Comparison of ENCODE assay signal across 22 mouse cellular contexts in the genomic region with DNA sequence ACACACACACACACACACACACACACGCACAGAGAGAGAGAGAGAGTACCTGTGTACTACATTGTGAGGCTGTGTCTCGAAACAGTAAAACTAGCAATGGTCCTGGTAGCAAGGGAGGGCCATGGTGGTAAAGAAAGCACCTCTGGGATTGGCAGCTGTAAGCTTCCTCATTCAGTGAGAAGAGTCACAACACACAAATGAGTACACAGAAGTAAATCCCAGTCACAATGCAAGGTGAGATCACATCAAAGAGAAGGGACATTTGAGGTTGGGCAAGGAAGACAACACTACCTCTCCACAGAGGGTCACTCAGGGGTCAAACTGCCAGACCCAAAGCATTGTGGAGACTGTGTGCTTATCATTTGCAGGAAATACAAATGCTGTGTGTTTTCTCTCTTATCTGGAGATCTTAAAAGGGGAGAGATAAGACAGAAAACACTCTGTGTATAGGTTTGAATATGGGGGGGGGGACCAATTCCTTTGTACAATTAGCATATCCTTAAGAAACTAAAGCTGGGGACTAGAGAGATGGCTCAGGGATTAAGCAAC. TPM values are rescaled to one million over a fixed set of nuclear protein-coding genes. Genes with fewer than 3 reads are reported as not detected.
DNase-seq lines count a peak whose midpoint lies in the region; ATAC-seq and TF ChIP-seq lines count a peak whose summit lies in the region.
"Had no signal": no experiment of that assay in that cellular context is flagged by ENCODE, and none has a peak within 500 bp of the region (broad histone marks: within the 10 kb centered on the region; RNA-seq: fewer than 3 reads in every experiment).

No protein-coding gene starts in this region.

- no peak overlapping the region for H3K4me2 ChIP-seq in hindbrain, embryonic 11.5 days (replicated peaks; ENCODE audit: low read depth, low read length)
- H3K4me2 ChIP-seq: embryonic facial prominence, embryonic 12.5 days; forebrain, embryonic 13.5 days; heart, embryonic 13.5 days; hindbrain, embryonic 13.5 days had no signal

- peak; percentile 21 for DNase-seq in retina, postnatal 1 day
- no peak for DNase-seq in retina, embryonic 14.5 days (ENCODE audit: low spot score)
- peak; percentile 51 for DNase-seq in MEL (ENCODE audit: low read depth, low spot score)
- DNase-seq in hindbrain, embryonic 11.5 days (ENCODE audit: low spot score): no peak
- no peak for DNase-seq in cerebellum, adult 9-11 months
- DNase-seq in spleen, postnatal 36 days (ENCODE audit: low spot score in 2 of 2): no peak
- DNase-seq: cerebellum, adult 11 months; cerebellum, adult 8-10 months; cerebellum, postnatal 25 days; forebrain, postnatal 0 days; gastrocnemius, postnatal 25 days; heart, adult 11 months; heart, postnatal 4 days had no signal

- H3K27ac ChIP-seq in MEL (ENCODE audit: control insufficient read depth, low read depth, low read length): no peak overlapping the region
- H3K27ac ChIP-seq in hindbrain, embryonic 11.5 days (ENCODE audit: low read depth, low read length): no peak overlapping the region
- H3K27ac ChIP-seq: embryonic facial prominence, embryonic 12.5 days; forebrain, embryonic 13.5 days; heart, embryonic 13.5 days had no signal

- H3K27me3 ChIP-seq in MEL (ENCODE audit: control insufficient read depth in 1 of 2, insufficient read depth in 2 of 2, low read length in 2 of 2): no peaks in the 10 kb centered on the region
- H3K27me3 ChIP-seq in hindbrain, embryonic 11.5 days (ENCODE audit: control insufficient read depth, insufficient read depth, low read length): no peaks in the 10 kb centered on the region
- H3K27me3 ChIP-seq: embryonic facial prominence, embryonic 12.5 days; forebrain, embryonic 13.5 days; heart, embryonic 13.5 days; hindbrain, embryonic 13.5 days had no signal

- TF ChIP-seq POLR2A in MEL (IDR thresholded peaks at IDR 0.05; ENCODE audit: control insufficient read depth in 1 of 2, insufficient read depth in 1 of 2, low read depth in 1 of 2, low read length in 2 of 2, poor library complexity in 1 of 2): no peak

- TF ChIP-seq EP300 in MEL (IDR thresholded peaks at IDR 0.05; ENCODE audit: low read depth in 1 of 2, low read length in 2 of 2): no peak; a peak in 1 of 4 replicates

- peak; percentile 47 for ATAC-seq in megakaryocyte, adult 5-6 weeks (ENCODE audit: poor library complexity, severe bottlenecking)
- ATAC-seq in hindbrain, embryonic 11.5 days (ENCODE audit: low FRiP score): no peak
- ATAC-seq: forebrain, embryonic 13.5 days; forebrain, postnatal 0 days had no signal

- WGBS in hindbrain, embryonic 11.5 days: 63% methylated on average over 2 of the region's 2 CpGs

- peaks cover 0 to 10% of the 10 kb centered on the region in 2 experiments; a peak in 2 of 4 replicates for H3K36me3 ChIP-seq in MEL (ENCODE audit: control insufficient read depth in 1 of 2, insufficient read depth in 2 of 2, low read length in 2 of 2)
- no peaks in the 10 kb centered on the region for H3K36me3 ChIP-seq in hindbrain, embryonic 11.5 days (ENCODE audit: control insufficient read depth, insufficient read depth, low read length)
- H3K36me3 ChIP-seq: embryonic facial prominence, embryonic 12.5 days; heart, embryonic 13.5 days; hindbrain, embryonic 13.5 days had no signal

- TF ChIP-seq RAD21 in MEL (IDR thresholded peaks at IDR 0.05; ENCODE audit: low read depth, low read length): no peak

- no peak overlapping the region for H3K4me3 ChIP-seq in MEL (ENCODE audit: control insufficient read depth in 1 of 2, insufficient read depth in 1 of 2, low read depth in 2 of 2, low read length in 2 of 2)
- H3K4me3 ChIP-seq in hindbrain, embryonic 11.5 days (ENCODE audit: low read depth, low read length): no peak overlapping the region
- H3K4me3 ChIP-seq: embryonic facial prominence, embryonic 12.5 days; forebrain, embryonic 13.5 days; heart, embryonic 13.5 days; hindbrain, embryonic 13.5 days had no signal

- no peak overlapping the region for H3K9ac ChIP-seq in MEL (ENCODE audit: control insufficient read depth, low read depth, low read length, poor library complexity, severe bottlenecking)
- H3K9ac ChIP-seq in hindbrain, embryonic 11.5 days (ENCODE audit: low read depth, low read length): no peak overlapping the region
- H3K9ac ChIP-seq: embryonic facial prominence, embryonic 12.5 days; forebrain, embryonic 13.5 days; forebrain, postnatal 0 days; heart, embryonic 13.5 days; hindbrain, embryonic 13.5 days had no signal

- TF ChIP-seq CTCF in MEL (IDR thresholded peaks at IDR 0.05 in 2 of 3, conservative IDR thresholded peaks at IDR 0.05 in 1 of 3; ENCODE audit: control insufficient read depth in 1 of 3, insufficient read depth in 1 of 3, low read depth in 2 of 3, low read length in 3 of 3, poor library complexity in 1 of 3, severe bottlenecking in 1 of 3): no peak

- peaks cover 7 to 16% of the 10 kb centered on the region in 2 experiments for H3K4me1 ChIP-seq in MEL (ENCODE audit: control insufficient read depth in 1 of 2, insufficient read depth in 2 of 2, low read length in 2 of 2)
- no peaks in the 10 kb centered on the region for H3K4me1 ChIP-seq in hindbrain, embryonic 11.5 days (replicated peaks; ENCODE audit: control insufficient read depth, insufficient read depth, low read length)
- H3K4me1 ChIP-seq: embryonic facial prominence, embryonic 12.5 days; forebrain, embryonic 13.5 days had no signal

- H3K79me2 ChIP-seq in MEL (ENCODE audit: control insufficient read depth, insufficient read depth, low read length, poor library complexity): no peaks in the 10 kb centered on the region

- no peaks in the 10 kb centered on the region for H3K9me3 ChIP-seq in MEL (replicated peaks; ENCODE audit: insufficient read depth, low read length)
- H3K9me3 ChIP-seq in hindbrain, embryonic 11.5 days (ENCODE audit: control insufficient read depth, low read length): no peaks in the 10 kb centered on the region
- H3K9me3 ChIP-seq: embryonic facial prominence, embryonic 12.5 days; forebrain, embryonic 13.5 days; heart, embryonic 13.5 days; hindbrain, embryonic 13.5 days had no signal

TF ChIP-seq in MEL, 35 proteins besides CTCF, POLR2A, EP300 and RAD21:
- peak; percentile 53 for TF ChIP-seq GATA1 (IDR thresholded peaks at IDR 0.05; ENCODE audit: low read depth, low read length)
- no peak for TF ChIP-seq USF1 (IDR thresholded peaks at IDR 0.05; ENCODE audit: low read depth, low read length)

RNA-seq across cellular contexts. Expression of a gene that starts 9.4 kb away (rescaled TPM):
- not detected in 2 replicates for total RNA-seq in MEL (2012; rRNA removed)
- not detected for polyA plus RNA-seq in MEL (2012; ENCODE audit: insufficient read depth in 1 of 2, insufficient read length in 2 of 2, low read depth in 1 of 2, low replicate concordance in 2 of 2, missing spikeins in 1 of 2)
- total RNA-seq in megakaryocyte, adult 5-6 weeks (2015): not detected in 2 replicates
- not detected in 2 replicates for total RNA-seq in megakaryocyte, adult 5-6 weeks (2017)
- not detected in 2 replicates for polyA plus RNA-seq in hindbrain, embryonic 11.5 days (2014; fragmentation: Nextera tagmentation; extraction: Ambion mirVana)
- total RNA-seq: forebrain, postnatal 0 days; gastrocnemius, adult 18-20 months; gastrocnemius, postnatal 25 days; heart, postnatal 4 days had no signal
- polyA plus RNA-seq: brain, embryonic 14.5 days; forebrain, embryonic 13.5 days; forebrain, postnatal 0 days; heart, embryonic 13.5 days; heart, postnatal 0 days had no signal

RNA-seq across cellular contexts. Expression of a gene that starts 14.8 kb away (rescaled TPM):
- total RNA-seq in MEL (2012; rRNA removed): not detected in 2 replicates
- polyA plus RNA-seq in MEL (2012; ENCODE audit: insufficient read depth in 1 of 2, insufficient read length in 2 of 2, low read depth in 1 of 2, low replicate concordance in 2 of 2, missing spikeins in 1 of 2): not detected
- total RNA-seq in megakaryocyte, adult 5-6 weeks (2015): 0.09 TPM in 1 of 2 replicates, not detected in the other
- total RNA-seq in megakaryocyte, adult 5-6 weeks (2017): 0.07 TPM in 1 of 2 replicates, not detected in the other
- polyA plus RNA-seq in hindbrain, embryonic 11.5 days (2014; fragmentation: Nextera tagmentation; extraction: Ambion mirVana): not detected in 2 replicates
- total RNA-seq: forebrain, postnatal 0 days; gastrocnemius, adult 18-20 months; gastrocnemius, postnatal 25 days; heart, postnatal 4 days had no signal
- polyA plus RNA-seq: brain, embryonic 14.5 days; embryonic facial prominence, embryonic 12.5 days; forebrain, embryonic 13.5 days; forebrain, postnatal 0 days; heart, embryonic 13.5 days; heart, postnatal 0 days; hindbrain, embryonic 13.5 days had no signal

RNA-seq across cellular contexts. Expression of a gene that starts 23.0 kb away (rescaled TPM):
- total RNA-seq in MEL (2012; rRNA removed): not detected in 2 replicates
- polyA plus RNA-seq in MEL (2012; ENCODE audit: insufficient read depth in 1 of 2, insufficient read length in 2 of 2, low read depth in 1 of 2, low replicate concordance in 2 of 2, missing spikeins in 1 of 2): under 1 TPM in 1 of 2 experiments, not detected in 1; 0.04 TPM
- 3.4 and 4.0 TPM in 2 replicates for total RNA-seq in megakaryocyte, adult 5-6 weeks (2015)
- 12.2 and 15.3 TPM in 2 replicates for total RNA-seq in megakaryocyte, adult 5-6 weeks (2017)
- 0.20 TPM in 1 of 2 replicates, not detected in the other for polyA plus RNA-seq in hindbrain, embryonic 11.5 days (2014; fragmentation: Nextera tagmentation; extraction: Ambion mirVana)
- total RNA-seq: forebrain, postnatal 0 days; heart, postnatal 4 days had no signal
- polyA plus RNA-seq: embryonic facial prominence, embryonic 12.5 days; forebrain, embryonic 13.5 days; heart, embryonic 13.5 days had no signal

RNA-seq across cellular contexts. Expression of a gene that starts 33.6 kb away (rescaled TPM):
- not detected in 2 replicates for total RNA-seq in MEL (2012; rRNA removed)
- under 1 TPM in 1 of 2 experiments, not detected in 1; 0.07 TPM for polyA plus RNA-seq in MEL (2012; ENCODE audit: insufficient read depth in 1 of 2, insufficient read length in 2 of 2, low read depth in 1 of 2, low replicate concordance in 2 of 2, missing spikeins in 1 of 2)
- total RNA-seq in megakaryocyte, adult 5-6 weeks (2015): 1.9 and 2.7 TPM in 2 replicates
- total RNA-seq in megakaryocyte, adult 5-6 weeks (2017): 10.5 and 10.8 TPM in 2 replicates
- not detected in 2 replicates for polyA plus RNA-seq in hindbrain, embryonic 11.5 days (2014; fragmentation: Nextera tagmentation; extraction: Ambion mirVana)
- total RNA-seq: forebrain, postnatal 0 days; gastrocnemius, adult 18-20 months had no signal
- polyA plus RNA-seq: forebrain, embryonic 13.5 days; forebrain, postnatal 0 days; heart, embryonic 13.5 days; hindbrain, embryonic 13.5 days had no signal

RNA-seq across cellular contexts. Expression of a gene that starts 58.9 kb away (rescaled TPM):
- not detected in 2 replicates for total RNA-seq in MEL (2012; rRNA removed)
- polyA plus RNA-seq in MEL (2012; ENCODE audit: insufficient read depth in 1 of 2, insufficient read length in 2 of 2, low read depth in 1 of 2, low replicate concordance in 2 of 2, missing spikeins in 1 of 2): not detected
- total RNA-seq in megakaryocyte, adult 5-6 weeks (2015): not detected in 2 replicates
- total RNA-seq in megakaryocyte, adult 5-6 weeks (2017): not detected in 2 replicates
- not detected in 2 replicates for polyA plus RNA-seq in hindbrain, embryonic 11.5 days (2014; fragmentation: Nextera tagmentation; extraction: Ambion mirVana)
- total RNA-seq: forebrain, postnatal 0 days; heart, postnatal 4 days had no signal
- polyA plus RNA-seq: cortical plate, adult 2 months; forebrain, embryonic 13.5 days; hindbrain, embryonic 13.5 days had no signal

Comparison
In these comparisons a context has a peak if more than half of its experiments do, and no peak if none do; other contexts are left out.
1. DNase-seq: peak in retina, postnatal 1 day (single experiment) and MEL (single experiment); none in retina, embryonic 14.5 days (single experiment), hindbrain, embryonic 11.5 days (single experiment), cerebellum, adult 9-11 months (single experiment) and spleen, postnatal 36 days (0 of 2).